Mouse (Mus musculus) left cerebral cortex, adult 2 months (tissue): ENCODE data around the gene Cacna1e. TPM values are rescaled to one million over a fixed set of nuclear protein-coding genes. Genes with fewer than 3 reads are reported as not detected.

Experiments
- DNase-seq, 2 experiments: peaks; one replicate each; pipeline ENCODE4 v3.0.0; 2021 to 2022; ENCODE audit warnings: low spot score in 2 of 2, mixed read lengths in 1 of 2; ENCODE audit errors: extremely low spot score in 1 of 2
- H3K27ac ChIP-seq: fragments of 200-600 bp; 2 replicates; pipeline ENCODE4 v1.8.1; 2022
- H3K4me3 ChIP-seq: fragments of 200-600 bp; 2 replicates; pipeline ENCODE4 v1.8.1; 2022
- CTCF ChIP-seq: fragments of 200-600 bp; IDR thresholded peaks from 2 replicates; pipeline ENCODE4 v1.8.1; 2022; ENCODE audit warnings: antibody characterized with exemption, mild to moderate bottlenecking, moderate library complexity
- intact Hi-C: fragments of 180-260 bp; cut with DNase I; formaldehyde crosslinking; loops from one replicate; pipeline ENCODE4 v1.15.1; 2025
- total RNA-seq, 2 experiments: library from RNA; stranded (reverse); gene quantifications; 2 replicates each; pipeline ENCODE4 v1.2.3; 2021

Cacna1e gene
- total RNA-seq, 2 experiments from 2014 or later, result 173 to 190 TPM

GRCm38 (mm10) chr1:154646156-154646950 lies 237.9 kb downstream of the Cacna1e start:
- intact Hi-C loops, result no loop called here
- TF ChIP-seq CTCF, result no peak
- Histone ChIP-seq H3K27ac (no peak overlapping the region), H3K4me3 (no peak overlapping the region)
- no peak for DNase-seq

- no peak for DNase-seq
- intact Hi-C loops, result no loop called here
- no peak overlapping the region for H3K27ac ChIP-seq
- no peak overlapping the region for H3K4me3 ChIP-seq
- no peak for TF ChIP-seq CTCF
Measured at GRCm38 (mm10) chr1:154637821-154638220, 246.5 kb downstream of the Cacna1e start.

GRCm38 (mm10) chr1:154635766-154636165 lies 248.5 kb downstream of the Cacna1e start:
- intact Hi-C loops, result no loop called here
- no peak overlapping the region for H3K4me3 ChIP-seq
- no peak; the same call in 1 of the 2 replicates for TF ChIP-seq CTCF
- peak in 1 of 2 experiments; percentile 46 for DNase-seq
- H3K27ac ChIP-seq, result 0 out of 2 replicates have a peak overlapping the region, but pooled peaks have one; percentile 44

- no peak for TF ChIP-seq CTCF
- Histone ChIP-seq H3K4me3 (no peak overlapping the region), H3K27ac (no peak overlapping the region)
- DNase-seq, result no peak
- intact Hi-C loops, result no loop called here
Measured at GRCm38 (mm10) chr1:154632886-154633285, 251.4 kb downstream of the Cacna1e start.

- H3K4me3 ChIP-seq, result no peak overlapping the region
- TF ChIP-seq CTCF, result no peak
- H3K27ac ChIP-seq, result no peak overlapping the region
- intact Hi-C loops, result no loop called here
- DNase-seq, result no peak
Measured at GRCm38 (mm10) chr1:154622666-154623653, 261.3 kb downstream of the Cacna1e start.

GRCm38 (mm10) chr1:154617743-154618455 lies 266.4 kb downstream of the Cacna1e start:
- H3K27ac ChIP-seq, result no peak overlapping the region
- intact Hi-C loops, result loop anchor here (10.0 kb wide), 1 partner anchor 333 kb away; no protein-coding TSS in a partner anchor
- TF ChIP-seq CTCF, result no peak
- DNase-seq, result no peak
- no peak overlapping the region for H3K4me3 ChIP-seq

- H3K4me3 ChIP-seq, result no peak overlapping the region
- intact Hi-C loops, result loop anchor here (10.0 kb wide), 1 partner anchor 331 kb away; no protein-coding TSS in a partner anchor
- peak overlapping the region; percentile 48 for H3K27ac ChIP-seq
- no peak for DNase-seq
- TF ChIP-seq CTCF, result no peak
Measured at GRCm38 (mm10) chr1:154615759-154616158, 268.5 kb downstream of the Cacna1e start.

GRCm38 (mm10) chr1:154608516-154608915 lies 275.8 kb downstream of the Cacna1e start:
- no peak for TF ChIP-seq CTCF
- no peak overlapping the region for H3K27ac ChIP-seq
- DNase-seq, result no peak
- intact Hi-C loops, result no loop called here
- H3K4me3 ChIP-seq, result no peak overlapping the region

GRCm38 (mm10) chr1:154607406-154607805 lies 276.9 kb downstream of the Cacna1e start:
- no peak for TF ChIP-seq CTCF
- H3K27ac ChIP-seq, result no peak overlapping the region
- intact Hi-C loops, result no loop called here
- no peak for DNase-seq
- H3K4me3 ChIP-seq, result no peak overlapping the region

- H3K4me3 ChIP-seq, result no peak overlapping the region
- intact Hi-C loops, result no loop called here
- no peak for TF ChIP-seq CTCF
Measured at GRCm38 (mm10) chr1:154605601-154606000, 278.7 kb downstream of the Cacna1e start.

GRCm38 (mm10) chr1:154603781-154604180 lies 280.5 kb downstream of the Cacna1e start:
- H3K4me3 ChIP-seq, result no peak overlapping the region
- no peak overlapping the region for H3K27ac ChIP-seq
- no peak for DNase-seq
- TF ChIP-seq CTCF, result no peak
- intact Hi-C loops, result no loop called here

More at GRCm38 (mm10) chr1:154605601-154606000, 278.7 kb downstream of the Cacna1e start:
- no peak overlapping the region for H3K27ac ChIP-seq
- DNase-seq, result no peak
